Comparison of ENCODE assay signal across 12 mouse cellular contexts in the genomic region with DNA sequence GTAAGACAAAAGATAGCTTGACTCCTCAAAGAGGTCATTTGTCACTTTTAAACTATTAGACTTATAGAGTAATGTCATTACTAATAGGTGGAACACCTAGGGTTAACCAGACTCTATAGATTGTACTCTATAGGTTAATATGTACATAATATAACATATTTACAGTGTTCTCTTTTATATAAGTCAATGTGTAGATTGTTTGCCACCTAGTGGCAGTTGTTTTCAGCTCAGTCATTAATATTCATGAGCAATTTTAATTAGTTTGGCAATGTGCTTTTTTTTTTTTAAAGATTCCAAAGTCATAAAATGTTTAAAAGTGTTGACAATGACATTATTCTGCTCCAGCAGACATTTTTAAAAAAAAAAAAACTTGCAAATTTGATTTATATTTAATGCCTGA.
DNase-seq lines count a peak whose midpoint lies in the region; ATAC-seq and TF ChIP-seq lines count a peak whose summit lies in the region.
"Had no signal": no experiment of that assay in that cellular context is flagged by ENCODE, and none has a peak within 500 bp of the region (broad histone marks: within the 10 kb centered on the region; RNA-seq: fewer than 3 reads in every experiment).

No protein-coding gene starts in this region.

- H3K27ac ChIP-seq in gastrocnemius, adult 2 months = no peak overlapping the region
- H3K27ac ChIP-seq in left cerebral cortex, adult 2 months = no peak overlapping the region

- 0 out of 2 replicates have a peak, but pooled peaks have one; percentile 54 for ATAC-seq in common myeloid progenitor, adult 5-6 weeks (replicated peaks; ENCODE audit: low read depth, poor library complexity, severe bottlenecking)

- H3K4me3 ChIP-seq in gastrocnemius, adult 2 months = no peak overlapping the region
- H3K4me3 ChIP-seq in left cerebral cortex, adult 2 months = no peak overlapping the region

- intact Hi-C loops in gastrocnemius, adult 2 months (cut with DNase I) = no loop called here
- intact Hi-C loops in left cerebral cortex, adult 2 months (cut with DNase I) = loop anchor here (1.0 to 2.0 kb wide), 2 partner anchors 45 to 167 kb away; no protein-coding TSS in a partner anchor
- intact Hi-C loops in left cerebral cortex, postnatal 10 days (cut with DNase I) = loop anchor here (2.0 kb wide), 1 partner anchor 167 kb away; no protein-coding TSS in a partner anchor

- TF ChIP-seq CTCF in gastrocnemius, adult 2 months (IDR thresholded peaks at IDR 0.05) = peak; percentile 33; the same call in 1 of the 2 replicates
- peak; percentile 57 for TF ChIP-seq CTCF in left cerebral cortex, adult 2 months (IDR thresholded peaks at IDR 0.05)

- no peak for DNase-seq in gastrocnemius, adult 2 months
- DNase-seq in gastrocnemius, adult 8-10 months (ENCODE audit: low spot score in 2 of 2) = no peak
- DNase-seq in left cerebral cortex, adult 2 months (ENCODE audit: extremely low spot score in 1 of 2, low spot score in 2 of 2) = no peak
- no peak for DNase-seq in left cerebral cortex, postnatal 10 days (ENCODE audit: extremely low spot score in 1 of 2, low spot score in 2 of 2)
- DNase-seq in CD4-positive helper T cell, adult 2 months (ENCODE audit: low read depth, low spot score) = peak; percentile 42
- no peak for DNase-seq in layer of hippocampus, adult 8-10 months (ENCODE audit: low spot score in 2 of 2)
- no peak for DNase-seq in adrenal gland, postnatal 4 days (ENCODE audit: low spot score in 2 of 2)
- DNase-seq: cerebellum, postnatal 25 days; kidney, adult 11 months; lung, adult 18-20 months; thymus, adult 18-20 months had no signal
